Mouse (Mus musculus): ENCODE results near the gene Tat. TPM values are rescaled to one million over a fixed set of nuclear protein-coding genes. Genes with fewer than 3 reads are reported as not detected.

Gene Tat
- polyA plus RNA-seq, 1 experiment: not detected

- H3K27me3 ChIP-seq (ENCODE audit: control insufficient read depth, insufficient read depth, low read length): no peaks in the 10 kb centered on the region
- 72% methylated on average over 1 of the region's 1 CpGs for WGBS
- H3K27ac ChIP-seq (ENCODE audit: insufficient read depth, low read length): no peak overlapping the region
- H3K36me3 ChIP-seq (ENCODE audit: control insufficient read depth, insufficient read depth, low read length): no peaks in the 10 kb centered on the region
- no peaks in the 10 kb centered on the region for H3K4me1 ChIP-seq (ENCODE audit: control insufficient read depth, insufficient read depth, insufficient read length)
- TF ChIP-seq POLR2A (IDR thresholded peaks at IDR 0.05; ENCODE audit: low read depth, low read length): no peak
- TF ChIP-seq CTCF (IDR thresholded peaks at IDR 0.05; ENCODE audit: extremely low read depth, insufficient read depth, insufficient read length, insufficient replicate concordance): no peak
- no peak for DNase-seq (ENCODE audit: low read depth in 1 of 2, low spot score in 2 of 2)
- no peak overlapping the region for H3K4me3 ChIP-seq (ENCODE audit: extremely low read depth, insufficient read depth, insufficient read length)
Measured at GRCm38 (mm10) chr8:109992951-109993350, 2.7 kb downstream of the Tat start.

- no peak overlapping the region for H3K4me3 ChIP-seq (ENCODE audit: extremely low read depth, insufficient read depth, insufficient read length)
- no peaks in the 10 kb centered on the region for H3K36me3 ChIP-seq (ENCODE audit: control insufficient read depth, insufficient read depth, low read length)
- 92% methylated on average over 9 of the region's 9 CpGs for WGBS
- H3K27ac ChIP-seq (ENCODE audit: insufficient read depth, low read length): no peak overlapping the region
- DNase-seq (ENCODE audit: low read depth in 1 of 2, low spot score in 2 of 2): no peak
- no peak for TF ChIP-seq POLR2A (IDR thresholded peaks at IDR 0.05; ENCODE audit: low read depth, low read length)
- TF ChIP-seq CTCF (IDR thresholded peaks at IDR 0.05; ENCODE audit: extremely low read depth, insufficient read depth, insufficient read length, insufficient replicate concordance): no peak
- H3K4me1 ChIP-seq (ENCODE audit: control insufficient read depth, insufficient read depth, insufficient read length): no peaks in the 10 kb centered on the region
- no peaks in the 10 kb centered on the region for H3K27me3 ChIP-seq (ENCODE audit: control insufficient read depth, insufficient read depth, low read length)
Measured at GRCm38 (mm10) chr8:109997381-109997780, 7.1 kb downstream of the Tat start.

- 81% methylated on average over 7 of the region's 7 CpGs for WGBS
- TF ChIP-seq POLR2A (IDR thresholded peaks at IDR 0.05; ENCODE audit: low read depth, low read length) (no peak), CTCF (IDR thresholded peaks at IDR 0.05; ENCODE audit: extremely low read depth, insufficient read depth, insufficient read length, insufficient replicate concordance) (no peak)
- no peak for DNase-seq (ENCODE audit: low read depth in 1 of 2, low spot score in 2 of 2)
Measured at GRCm38 (mm10) chr8:109998066-109998465, 7.8 kb downstream of the Tat start.

GRCm38 (mm10) chr8:109999974-110000373, 9.7 kb downstream of the Tat start:
- Histone ChIP-seq H3K27ac (ENCODE audit: insufficient read depth, low read length) (no peak overlapping the region), H3K36me3 (ENCODE audit: control insufficient read depth, insufficient read depth, low read length) (no peaks in the 10 kb centered on the region), H3K27me3 (ENCODE audit: control insufficient read depth, insufficient read depth, low read length) (no peaks in the 10 kb centered on the region), H3K4me3 (ENCODE audit: extremely low read depth, insufficient read depth, insufficient read length) (no peak overlapping the region), H3K4me1 (ENCODE audit: control insufficient read depth, insufficient read depth, insufficient read length) (no peaks in the 10 kb centered on the region)
- no peak for DNase-seq (ENCODE audit: low read depth in 1 of 2, low spot score in 2 of 2)
- 87% methylated on average over 10 of the region's 10 CpGs for WGBS
- TF ChIP-seq POLR2A (IDR thresholded peaks at IDR 0.05; ENCODE audit: low read depth, low read length) (no peak), CTCF (IDR thresholded peaks at IDR 0.05; ENCODE audit: extremely low read depth, insufficient read depth, insufficient read length, insufficient replicate concordance) (no peak)

More at GRCm38 (mm10) chr8:109998066-109998465, 7.8 kb downstream of the Tat start:
- H3K27ac ChIP-seq (ENCODE audit: insufficient read depth, low read length): no peak overlapping the region
- no peaks in the 10 kb centered on the region for H3K4me1 ChIP-seq (ENCODE audit: control insufficient read depth, insufficient read depth, insufficient read length)
- H3K36me3 ChIP-seq (ENCODE audit: control insufficient read depth, insufficient read depth, low read length): no peaks in the 10 kb centered on the region
- no peak overlapping the region for H3K4me3 ChIP-seq (ENCODE audit: extremely low read depth, insufficient read depth, insufficient read length)
- H3K27me3 ChIP-seq (ENCODE audit: control insufficient read depth, insufficient read depth, low read length): no peaks in the 10 kb centered on the region

GRCm38 (mm10) chr8:110002953-110003352, 12.7 kb downstream of the Tat start:
- Histone ChIP-seq H3K27ac (ENCODE audit: insufficient read depth, low read length) (no peak overlapping the region), H3K36me3 (ENCODE audit: control insufficient read depth, insufficient read depth, low read length) (no peaks in the 10 kb centered on the region), H3K4me3 (ENCODE audit: extremely low read depth, insufficient read depth, insufficient read length) (no peak overlapping the region), H3K27me3 (ENCODE audit: control insufficient read depth, insufficient read depth, low read length) (no peaks in the 10 kb centered on the region), H3K4me1 (ENCODE audit: control insufficient read depth, insufficient read depth, insufficient read length) (no peaks in the 10 kb centered on the region)
- peak; percentile 28; the same call in 1 of the 2 replicates for TF ChIP-seq CTCF (IDR thresholded peaks at IDR 0.05; ENCODE audit: extremely low read depth, insufficient read depth, insufficient read length, insufficient replicate concordance)
- no peak for TF ChIP-seq POLR2A (IDR thresholded peaks at IDR 0.05; ENCODE audit: low read depth, low read length)
- 51% methylated on average over 9 of the region's 9 CpGs for WGBS
- no peak for DNase-seq (ENCODE audit: low read depth in 1 of 2, low spot score in 2 of 2)

- no peak for DNase-seq (ENCODE audit: low read depth in 1 of 2, low spot score in 2 of 2)
- no peaks in the 10 kb centered on the region for H3K27me3 ChIP-seq (ENCODE audit: control insufficient read depth, insufficient read depth, low read length)
- no peak overlapping the region for H3K4me3 ChIP-seq (ENCODE audit: extremely low read depth, insufficient read depth, insufficient read length)
- WGBS: 82% methylated on average over 5 of the region's 5 CpGs
- no peaks in the 10 kb centered on the region for H3K36me3 ChIP-seq (ENCODE audit: control insufficient read depth, insufficient read depth, low read length)
- no peak for TF ChIP-seq CTCF (IDR thresholded peaks at IDR 0.05; ENCODE audit: extremely low read depth, insufficient read depth, insufficient read length, insufficient replicate concordance)
- TF ChIP-seq POLR2A (IDR thresholded peaks at IDR 0.05; ENCODE audit: low read depth, low read length): no peak
- no peak overlapping the region for H3K27ac ChIP-seq (ENCODE audit: insufficient read depth, low read length)
- H3K4me1 ChIP-seq (ENCODE audit: control insufficient read depth, insufficient read depth, insufficient read length): no peaks in the 10 kb centered on the region
Measured at GRCm38 (mm10) chr8:110004300-110004699, 14.1 kb downstream of the Tat start.

GRCm38 (mm10) chr8:110006312-110007023, 16.2 kb downstream of the Tat start:
- 79% methylated on average over 17 of the region's 17 CpGs for WGBS

More at GRCm38 (mm10) chr8:110006312-110007023, 16.2 kb downstream of the Tat start:
- no peaks in the 10 kb centered on the region for H3K4me1 ChIP-seq (ENCODE audit: control insufficient read depth, insufficient read depth, insufficient read length)
- TF ChIP-seq CTCF (IDR thresholded peaks at IDR 0.05; ENCODE audit: extremely low read depth, insufficient read depth, insufficient read length, insufficient replicate concordance) (no peak), POLR2A (IDR thresholded peaks at IDR 0.05; ENCODE audit: low read depth, low read length) (no peak)
- H3K4me3 ChIP-seq (ENCODE audit: extremely low read depth, insufficient read depth, insufficient read length): no peak overlapping the region
- H3K27me3 ChIP-seq (ENCODE audit: control insufficient read depth, insufficient read depth, low read length): no peaks in the 10 kb centered on the region
- no peak overlapping the region for H3K27ac ChIP-seq (ENCODE audit: insufficient read depth, low read length)
- no peaks in the 10 kb centered on the region for H3K36me3 ChIP-seq (ENCODE audit: control insufficient read depth, insufficient read depth, low read length)
- DNase-seq (ENCODE audit: low read depth in 1 of 2, low spot score in 2 of 2): no peak

Data from spleen, adult 2 months (tissue).